Mouse (Mus musculus): Measurements from ENCODE around the gene Ctnna2.

Gene Ctnna2

GRCm38 (mm10) chr6:77157028-77157427 is 822.5 kb downstream of the Ctnna2 start:
- in situ Hi-C loops (cut with MboI): no loop called here

DNA sequence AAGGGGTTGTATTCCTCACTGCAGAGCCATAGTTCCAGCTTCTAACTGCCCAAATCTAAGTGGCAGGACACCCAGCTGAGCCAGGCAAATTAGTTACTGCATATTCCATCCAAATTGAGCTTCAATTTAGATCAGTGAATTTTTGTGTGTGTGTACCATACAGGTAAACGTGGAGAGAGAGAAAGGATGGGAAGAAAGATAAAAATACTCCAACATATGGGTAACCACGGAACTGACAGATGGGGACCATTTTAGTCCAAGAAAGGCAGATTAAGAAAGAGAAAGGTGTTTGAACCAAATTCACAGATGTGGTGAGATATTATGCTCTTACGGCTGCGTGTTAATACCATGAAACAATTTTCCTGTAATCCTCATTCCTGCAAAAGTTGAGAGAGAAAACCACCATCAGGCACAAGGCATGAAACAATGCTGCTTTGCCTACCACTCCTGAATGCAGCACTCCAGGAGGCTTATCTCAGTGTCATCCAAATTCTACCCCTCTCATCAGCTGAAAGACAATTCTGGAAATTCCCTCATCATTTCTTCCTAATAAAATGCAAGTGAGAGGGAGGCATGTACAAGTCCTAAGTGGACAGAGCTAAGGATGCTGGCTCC is 840.1 kb downstream of the Ctnna2 start:
- in situ Hi-C loops (cut with MboI): no loop called here

DNA sequence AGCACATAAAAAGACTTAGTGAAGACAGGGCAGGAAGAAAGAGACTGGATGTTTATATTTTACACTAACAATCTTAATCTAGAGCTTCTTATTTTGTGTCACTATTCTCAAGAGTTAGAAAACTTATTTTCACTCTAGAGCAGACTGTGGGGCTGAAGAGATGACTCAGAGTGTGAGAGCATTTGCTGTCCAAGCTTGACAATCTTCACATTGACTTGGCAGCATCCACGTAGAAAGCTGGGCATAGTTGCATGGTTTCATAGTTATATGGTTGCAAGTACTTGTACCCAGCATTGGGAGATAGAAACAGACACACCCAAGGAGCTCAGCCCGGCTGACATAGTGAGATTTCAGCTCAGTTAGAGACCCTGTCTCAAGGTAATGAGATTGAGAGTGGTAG is 858.6 kb downstream of the Ctnna2 start:
- in situ Hi-C loops (cut with MboI): no loop called here

- in situ Hi-C loops (cut with MboI): no loop called here
Observed at GRCm38 (mm10) chr6:77120510-77120909, 859.0 kb downstream of the Ctnna2 start.

DNA sequence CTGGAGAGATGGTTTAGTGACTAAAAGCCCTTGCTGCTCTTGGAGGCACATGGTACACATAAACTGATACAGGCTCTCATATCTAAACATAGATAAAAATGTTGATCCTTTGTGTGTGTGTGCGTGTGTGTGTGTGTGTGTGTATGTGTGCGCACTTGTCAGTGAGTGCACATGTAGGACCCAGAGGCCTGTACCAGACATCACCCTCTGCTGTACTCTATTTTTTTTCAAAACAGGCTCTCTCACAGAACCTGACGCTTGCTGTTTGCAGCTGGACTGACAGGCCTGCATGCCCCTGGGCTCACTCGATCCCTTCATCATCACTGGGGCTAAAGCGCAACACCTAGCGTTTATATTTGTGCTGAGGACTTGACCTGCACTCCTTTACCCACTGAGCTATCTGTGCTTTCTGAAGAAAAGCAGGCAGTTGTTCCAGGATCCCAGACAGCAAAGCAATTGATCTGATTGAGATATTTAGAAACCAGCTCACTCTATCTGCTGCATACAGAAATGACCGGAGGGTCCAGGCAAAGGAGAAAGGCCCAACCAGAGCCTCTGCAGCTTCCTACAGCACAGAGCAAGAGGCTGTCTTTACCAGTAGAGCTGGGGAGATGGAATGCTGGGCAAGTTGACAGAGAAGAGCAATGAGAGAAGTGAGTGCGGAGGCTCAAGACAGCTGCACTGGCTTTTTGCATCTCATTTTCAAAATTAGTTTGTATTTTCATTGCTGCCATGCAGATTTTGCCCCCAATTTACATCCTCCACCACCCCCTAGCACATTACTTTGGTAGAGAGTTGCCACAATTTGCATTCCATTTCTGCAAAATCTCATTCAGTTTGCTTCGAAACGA is 870.2 kb downstream of the Ctnna2 start:
- in situ Hi-C loops (cut with MboI): no loop called here

DNA sequence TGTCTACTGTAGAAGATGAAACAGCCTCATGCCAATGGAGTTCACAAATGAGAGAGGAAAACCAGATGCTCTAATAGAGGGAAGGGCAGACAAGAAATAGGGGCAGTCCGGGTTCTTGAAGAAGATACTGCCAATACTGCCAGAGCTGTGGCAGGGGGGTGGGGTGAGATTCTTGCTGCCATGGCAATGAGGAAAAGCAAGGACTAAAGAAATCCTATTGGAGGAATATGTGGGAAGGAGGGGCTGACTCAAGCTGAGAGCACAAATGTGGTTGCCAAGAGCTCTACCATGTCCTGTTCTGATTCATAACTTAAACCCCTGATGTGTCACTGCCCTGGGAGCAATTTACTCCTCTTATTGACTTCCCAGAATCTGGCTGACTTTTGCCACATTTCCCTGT is 878.5 kb downstream of the Ctnna2 start:
- in situ Hi-C loops (cut with MboI): no loop called here

- in situ Hi-C loops (cut with MboI): no loop called here
Observed at GRCm38 (mm10) chr6:77098540-77098939, 881.0 kb downstream of the Ctnna2 start.

- in situ Hi-C loops (cut with MboI): no loop called here
Observed at GRCm38 (mm10) chr6:77075396-77076376, 903.8 kb downstream of the Ctnna2 start.

DNA sequence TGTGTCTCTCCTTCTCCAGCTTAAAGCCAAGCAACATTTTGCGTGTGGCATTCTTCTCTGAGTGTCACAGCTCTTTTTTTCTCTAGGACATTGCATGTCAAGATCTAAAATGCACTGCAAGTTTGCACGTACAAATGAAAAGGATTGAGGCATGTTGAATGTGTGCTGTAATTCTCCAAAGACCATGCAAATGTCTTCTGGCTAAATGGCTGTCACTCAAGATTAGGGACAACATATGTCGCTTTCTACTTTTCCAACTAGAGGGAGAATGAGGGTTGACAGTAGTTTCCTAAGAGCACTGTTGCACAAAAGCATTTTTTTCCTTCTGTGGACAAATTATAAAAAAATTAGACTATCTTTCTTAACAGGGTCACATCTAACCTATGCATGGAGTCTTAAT is 909.9 kb downstream of the Ctnna2 start:
- in situ Hi-C loops (cut with MboI): no loop called here

DNA sequence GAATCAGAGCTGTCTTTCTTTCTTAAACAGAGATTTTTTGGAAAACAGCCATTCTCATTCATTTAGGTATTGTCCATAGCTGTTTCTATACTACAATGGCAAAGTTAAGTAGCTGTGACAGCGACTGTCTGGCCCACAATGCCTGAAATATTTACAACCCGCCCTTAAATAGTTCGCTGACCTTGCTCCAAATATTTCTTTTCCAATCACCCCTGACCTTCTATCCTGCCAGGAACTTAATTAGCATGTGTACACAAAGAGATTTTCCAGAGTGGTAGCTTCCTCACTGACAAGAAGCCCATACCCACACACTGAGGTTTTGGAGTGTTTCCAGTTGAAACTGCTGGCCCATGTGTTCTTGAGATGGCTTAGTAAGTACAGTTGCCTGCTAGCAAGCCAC is 928.8 kb downstream of the Ctnna2 start:
- in situ Hi-C loops (cut with MboI): no loop called here

GRCm38 (mm10) chr6:77050193-77050592 is 929.3 kb downstream of the Ctnna2 start:
- in situ Hi-C loops (cut with MboI): no loop called here

GRCm38 (mm10) chr6:77047568-77047967 is 931.9 kb downstream of the Ctnna2 start:
- in situ Hi-C loops (cut with MboI): no loop called here

GRCm38 (mm10) chr6:77025066-77025465 is 954.4 kb downstream of the Ctnna2 start:
- in situ Hi-C loops (cut with MboI): no loop called here

- in situ Hi-C loops (cut with MboI): no loop called here
Observed at GRCm38 (mm10) chr6:77013194-77013593, 966.3 kb downstream of the Ctnna2 start.

DNA sequence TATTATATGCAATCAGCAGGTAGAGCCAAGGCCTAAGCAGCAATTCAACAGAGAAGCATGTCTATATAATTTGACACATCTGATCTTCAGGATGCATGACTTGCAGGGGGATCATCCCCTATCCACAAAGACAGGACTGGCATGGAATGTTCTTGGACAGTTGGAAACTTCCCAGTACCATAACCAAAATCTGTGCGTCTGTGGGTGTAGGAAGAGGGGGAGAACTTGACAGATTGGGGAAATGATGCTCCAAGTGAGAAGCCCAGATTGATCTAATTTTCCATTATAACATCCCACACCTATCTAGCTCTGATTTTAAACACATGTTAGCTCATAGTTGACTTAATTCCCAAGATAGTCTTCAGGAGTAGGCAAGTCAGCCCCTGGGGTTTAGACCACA is 968.5 kb downstream of the Ctnna2 start:
- in situ Hi-C loops (cut with MboI): no loop called here

DNA sequence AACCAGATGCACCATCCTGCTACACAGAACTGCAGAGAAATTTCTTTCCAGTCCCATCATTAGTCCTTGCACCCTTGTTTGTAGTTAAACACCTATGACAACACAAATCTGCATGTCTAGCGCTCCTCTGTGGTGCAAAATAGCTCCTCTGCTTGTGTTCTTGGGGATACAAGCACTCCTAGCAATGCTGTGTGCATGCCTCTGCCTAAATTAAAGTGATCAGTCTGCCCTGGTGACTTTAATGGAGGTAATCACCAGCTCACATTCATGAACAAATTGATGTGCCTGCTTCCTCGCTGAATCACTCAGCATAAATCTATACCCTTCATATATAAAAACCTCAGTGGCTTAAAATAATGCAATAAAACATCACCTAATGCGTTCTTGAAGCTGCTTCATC is 987.4 kb downstream of the Ctnna2 start:
- in situ Hi-C loops (cut with MboI): no loop called here

GRCm38 (mm10) chr6:76984773-76985172 is 994.7 kb downstream of the Ctnna2 start:
- in situ Hi-C loops (cut with MboI): no loop called here

GRCm38 (mm10) chr6:76981651-76982050 is 997.8 kb downstream of the Ctnna2 start:
- in situ Hi-C loops (cut with MboI): no loop called here

GRCm38 (mm10) chr6:76979247-76979850 is 1000.1 kb downstream of the Ctnna2 start:
- in situ Hi-C loops (cut with MboI): no loop called here

DNA sequence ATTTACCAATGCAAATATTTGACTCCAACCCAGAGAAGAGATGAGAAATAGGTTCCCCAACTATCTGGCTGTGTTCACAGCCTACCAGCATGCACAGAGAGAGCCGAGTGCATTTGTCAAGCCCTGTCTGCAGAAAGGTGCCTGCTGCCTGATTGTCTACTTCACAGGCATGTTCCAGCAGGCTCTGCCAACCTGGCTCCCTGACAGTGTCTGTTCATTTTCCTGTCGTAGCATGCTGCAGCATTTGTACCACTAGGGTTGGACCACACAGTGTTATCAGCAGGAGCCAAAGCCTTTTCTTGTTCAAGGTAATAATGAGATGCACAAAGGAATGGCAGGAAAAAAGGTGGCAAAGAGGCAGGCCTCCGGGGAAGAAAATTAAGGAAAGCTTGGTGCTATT is 1001.7 kb downstream of the Ctnna2 start:
- in situ Hi-C loops (cut with MboI): no loop called here

DNA sequence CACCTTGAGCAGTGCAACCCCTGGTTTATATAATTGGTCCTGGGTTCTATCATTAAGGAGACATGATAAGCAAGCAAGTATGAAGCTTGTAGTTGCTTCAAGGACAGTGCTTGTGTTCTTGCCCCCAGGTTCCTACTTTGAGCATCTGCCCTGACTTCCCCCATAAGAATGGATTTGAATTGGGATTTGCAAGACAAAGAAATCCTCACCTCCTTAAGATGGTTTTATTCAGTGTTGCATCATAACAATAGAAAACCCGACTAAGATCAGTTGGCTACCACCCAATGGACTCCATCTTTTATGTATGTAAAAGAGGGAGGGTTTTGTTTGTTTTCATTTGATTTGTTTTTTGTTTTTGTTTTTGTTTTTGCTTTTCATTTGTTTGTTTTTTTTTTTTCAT is 1005.2 kb downstream of the Ctnna2 start:
- in situ Hi-C loops (cut with MboI): no loop called here

- in situ Hi-C loops (cut with MboI): no loop called here
Observed at GRCm38 (mm10) chr6:76964998-76965432, 1014.5 kb downstream of the Ctnna2 start.

Data from mature B cell (primary cell).